Mouse (Mus musculus): ENCODE results near the gene Lrch2. TPM values are rescaled to one million over a fixed set of nuclear protein-coding genes. Genes with fewer than 3 reads are reported as not detected.
"Not testable (repeated sequence)": the region's sequence is repeated elsewhere in the genome, so short reads cannot be mapped to it uniquely, and the experiment has no call there.

The Lrch2 gene
- 15.9 and 18.0 TPM in 2 replicates for polyA plus RNA-seq (2015; fragmentation: Nextera tagmentation; extraction: Ambion mirVana)

DNA sequence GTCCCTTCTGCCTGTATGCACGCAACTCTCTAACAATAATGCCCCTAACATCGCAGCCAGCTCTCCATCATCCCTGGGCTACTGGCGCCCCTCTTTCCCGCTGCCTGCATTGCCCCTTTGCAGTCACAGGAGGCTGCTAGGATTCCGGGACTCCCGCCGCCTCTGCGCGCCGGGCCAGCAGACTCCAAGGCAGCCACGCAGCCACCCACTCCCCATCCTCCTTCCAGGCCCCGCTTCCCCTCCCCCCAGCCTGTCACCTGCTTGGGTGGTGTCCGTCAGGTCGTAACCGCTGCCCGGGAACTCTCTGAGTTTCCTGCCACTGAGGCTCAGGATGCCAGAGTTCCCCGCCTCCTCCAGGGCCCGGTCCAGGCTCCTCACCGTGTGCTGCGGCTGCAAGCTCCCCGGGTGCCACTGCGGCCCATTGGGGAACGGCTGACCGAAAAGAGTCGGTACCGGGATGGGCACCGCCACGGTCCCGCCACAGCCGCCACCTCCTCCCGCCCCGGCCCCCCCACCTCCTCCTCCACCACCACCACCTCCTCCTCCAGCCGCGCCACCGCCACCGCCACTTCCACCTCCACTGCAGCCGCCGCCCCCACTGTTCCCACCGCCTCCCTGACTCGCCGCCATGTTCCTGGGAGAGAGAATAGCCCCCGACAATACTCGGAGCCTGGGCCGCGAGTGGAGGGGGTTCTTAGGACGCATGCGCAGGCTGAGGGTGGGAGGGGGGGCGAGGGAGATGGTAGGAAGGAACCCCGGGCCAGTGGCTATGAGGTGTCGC lies at the start of gene Lrch2:
Gene Lrch2, minus strand, starts transcription at position 661 of the 781 bp plus-strand sequence.
- Histone ChIP-seq H3K4me1 (peaks cover 10% of the 10 kb centered on the region; the same call in 1 of the 2 replicates), H3K27me3 (no peaks in the 10 kb centered on the region), H3K9me3 (no peaks in the 10 kb centered on the region), H3K27ac (replicated peaks) (peak within 1 kb of the TSS; percentile 94), H3K4me3 (peak within 1 kb of the TSS; percentile 61), H3K9ac (replicated peaks) (peak within 1 kb of the TSS; percentile 71), H3K36me3 (no peaks in the 10 kb centered on the region), H3K4me2 (replicated peaks) (peak within 1 kb of the TSS; percentile 44)
- peak; percentile 92 for ATAC-seq (replicated peaks)
- WGBS: 15% methylated on average over 26 of the region's 50 CpGs

DNA sequence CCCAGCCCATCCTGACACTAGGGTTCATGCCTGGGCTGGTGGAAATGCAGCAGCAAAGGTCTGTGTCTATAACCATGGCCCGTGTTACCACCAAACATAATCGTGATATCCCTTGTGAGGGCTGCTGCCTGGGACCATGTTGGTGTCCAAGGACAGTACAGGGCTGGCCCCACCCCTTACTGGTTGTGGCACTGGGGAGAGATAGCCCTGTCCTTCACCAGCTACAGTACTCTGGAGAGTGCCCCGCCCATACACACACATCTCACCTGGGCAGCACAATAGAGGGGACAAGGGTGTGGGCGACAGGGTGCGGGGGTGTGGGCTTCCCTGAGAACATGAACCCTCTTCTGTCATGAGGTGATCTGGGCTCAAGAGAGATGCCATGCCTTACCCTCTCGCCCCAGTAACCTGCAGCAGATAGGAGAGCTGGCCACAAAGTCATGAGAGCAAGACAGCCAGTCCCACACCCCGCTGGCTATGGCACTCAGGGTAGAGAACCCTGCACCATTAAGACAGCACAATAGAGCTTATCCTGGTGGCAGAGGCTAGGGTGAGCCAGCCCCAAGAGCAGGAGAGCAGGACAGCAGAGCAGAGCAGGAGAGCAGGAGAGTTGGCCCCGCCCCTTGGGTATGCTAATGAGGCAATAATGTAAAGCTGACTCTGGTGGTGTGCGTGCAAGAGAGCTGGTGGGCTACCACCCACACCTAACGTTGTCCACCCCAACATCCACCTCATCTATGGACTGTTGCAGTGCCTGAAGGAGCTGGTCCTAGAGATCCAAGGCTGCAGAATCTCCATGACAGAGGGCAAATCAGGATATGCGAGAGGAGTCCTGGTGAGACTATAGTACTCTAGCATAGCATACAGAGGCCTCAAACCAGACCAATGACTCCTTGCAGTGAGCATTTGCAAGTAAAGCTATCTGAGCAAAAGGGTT lies 12.7 kb downstream of the Lrch2 start:
- H3K9ac ChIP-seq (replicated peaks): no peak overlapping the region
- peak; percentile 46; the same call in 1 of the 2 replicates for ATAC-seq (replicated peaks)
- no peaks in the 10 kb centered on the region for H3K4me1 ChIP-seq
- H3K4me3 ChIP-seq: no peak overlapping the region
- H3K36me3 ChIP-seq: no peaks in the 10 kb centered on the region
- H3K9me3 ChIP-seq: no peaks in the 10 kb centered on the region
- no peaks in the 10 kb centered on the region for H3K27me3 ChIP-seq
- 71% methylated on average over 11 of the region's 11 CpGs for WGBS
- no peak overlapping the region for H3K27ac ChIP-seq (replicated peaks)
- H3K4me2 ChIP-seq (replicated peaks): no peak overlapping the region

DNA sequence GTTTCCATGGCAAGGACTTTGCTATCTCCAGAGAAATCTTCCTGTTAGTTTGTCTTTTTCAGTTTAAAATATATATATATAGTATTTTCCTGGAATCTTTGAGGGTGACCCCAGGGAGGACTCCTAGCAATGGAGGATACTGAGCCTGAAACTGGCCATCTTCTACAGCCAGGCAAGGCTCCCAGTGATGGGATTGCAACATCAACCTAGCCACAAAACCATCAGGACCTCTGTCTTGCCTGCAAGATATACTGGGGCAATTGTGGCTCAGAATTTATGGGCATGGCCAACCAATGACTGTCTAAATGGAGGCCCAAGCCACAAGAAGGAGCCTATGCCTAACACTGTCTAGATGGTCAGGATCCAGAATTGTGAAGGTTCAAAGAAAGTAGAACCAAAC lies 15.5 kb downstream of the Lrch2 start:
- H3K4me1 ChIP-seq: no peaks in the 10 kb centered on the region
- no peaks in the 10 kb centered on the region for H3K9me3 ChIP-seq
- H3K4me2 ChIP-seq (replicated peaks): no peak overlapping the region
- H3K27me3 ChIP-seq: no peaks in the 10 kb centered on the region
- no peak for ATAC-seq (replicated peaks)
- no peak overlapping the region for H3K27ac ChIP-seq (replicated peaks)
- H3K4me3 ChIP-seq: no peak overlapping the region
- H3K36me3 ChIP-seq: no peaks in the 10 kb centered on the region
- no peak overlapping the region for H3K9ac ChIP-seq (replicated peaks)

DNA sequence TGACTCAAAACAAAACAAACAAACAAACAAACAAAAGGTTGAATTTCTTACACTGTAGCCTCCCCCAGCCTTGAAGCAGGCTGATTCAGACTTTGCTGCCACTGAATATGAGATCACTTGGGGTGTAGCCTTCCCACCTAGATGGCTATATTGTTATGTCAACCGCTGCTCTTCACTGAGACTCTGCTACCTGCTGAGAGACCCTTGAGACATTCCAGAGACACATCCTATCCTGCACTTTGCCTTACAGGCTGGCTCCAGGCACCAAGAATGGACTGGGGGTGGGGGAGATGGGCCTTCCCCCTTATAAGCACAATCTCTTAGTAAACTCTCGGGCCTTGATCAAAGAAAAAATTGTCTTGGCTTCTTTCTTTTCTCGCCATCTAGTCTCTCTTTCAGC lies 16.8 kb downstream of the Lrch2 start:
- not testable (repeated sequence) for H3K4me1 ChIP-seq; H3K4me3 ChIP-seq; H3K27ac ChIP-seq (replicated peaks); H3K36me3 ChIP-seq; ATAC-seq (replicated peaks); H3K9me3 ChIP-seq; H3K9ac ChIP-seq (replicated peaks); H3K4me2 ChIP-seq (replicated peaks); H3K27me3 ChIP-seq
- 71% methylated on average over 3 of the region's 3 CpGs for whole genome bisulfite sequencing

DNA sequence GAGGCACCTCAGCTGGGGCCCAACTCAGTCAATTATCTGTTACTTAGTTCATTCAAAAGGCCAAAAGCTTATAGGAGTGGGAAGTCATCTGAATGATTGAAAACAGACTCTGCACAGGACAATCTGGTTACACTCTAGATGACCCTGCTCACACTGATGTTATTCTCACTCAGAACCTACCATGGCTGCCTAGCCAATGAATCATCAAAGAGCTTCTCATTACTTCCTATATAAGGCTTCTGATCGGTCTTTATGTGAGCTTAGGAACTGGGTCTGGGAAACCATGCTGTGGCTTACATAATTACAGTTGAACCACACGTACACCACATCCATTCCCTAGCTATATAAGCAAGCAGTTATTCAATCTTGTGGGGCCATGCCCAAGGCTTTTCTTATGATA lies 18.3 kb downstream of the Lrch2 start:
- H3K27ac ChIP-seq (replicated peaks): no peak overlapping the region
- H3K9me3 ChIP-seq: no peaks in the 10 kb centered on the region
- no peak overlapping the region for H3K4me2 ChIP-seq (replicated peaks)
- no peak overlapping the region for H3K4me3 ChIP-seq
- ATAC-seq (replicated peaks): no peak
- H3K36me3 ChIP-seq: no peaks in the 10 kb centered on the region
- 85% methylated on average over 2 of the region's 2 CpGs for WGBS
- H3K27me3 ChIP-seq: no peaks in the 10 kb centered on the region
- H3K9ac ChIP-seq (replicated peaks): no peak overlapping the region
- H3K4me1 ChIP-seq: no peaks in the 10 kb centered on the region

DNA sequence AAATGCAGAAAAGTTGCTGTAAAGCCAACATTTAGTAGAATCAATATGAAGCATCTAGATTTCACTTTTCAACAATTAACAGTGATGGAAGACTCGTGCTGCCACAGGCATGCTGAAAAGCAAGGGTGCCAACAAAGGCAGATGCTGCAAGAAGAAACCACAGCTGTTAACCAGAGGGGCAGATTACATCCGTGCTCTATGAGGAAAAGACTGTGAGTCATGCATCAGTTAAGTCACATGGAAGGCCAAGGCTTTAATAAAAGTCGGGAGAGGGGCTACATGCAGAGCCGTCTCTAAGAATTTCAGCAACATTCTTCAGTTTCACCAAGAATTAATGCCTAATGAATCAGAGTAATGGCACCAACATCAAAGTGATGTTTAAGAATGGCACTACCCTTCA lies 22.2 kb downstream of the Lrch2 start:
- H3K4me3 ChIP-seq: no peak overlapping the region
- no peak overlapping the region for H3K9ac ChIP-seq (replicated peaks)
- no peaks in the 10 kb centered on the region for H3K27me3 ChIP-seq
- H3K27ac ChIP-seq (replicated peaks): no peak overlapping the region
- WGBS: 54% methylated on average over 4 of the region's 4 CpGs
- no peaks in the 10 kb centered on the region for H3K36me3 ChIP-seq
- H3K4me1 ChIP-seq: no peaks in the 10 kb centered on the region
- no peak overlapping the region for H3K4me2 ChIP-seq (replicated peaks)
- no peak for ATAC-seq (replicated peaks)
- H3K9me3 ChIP-seq: no peaks in the 10 kb centered on the region

DNA sequence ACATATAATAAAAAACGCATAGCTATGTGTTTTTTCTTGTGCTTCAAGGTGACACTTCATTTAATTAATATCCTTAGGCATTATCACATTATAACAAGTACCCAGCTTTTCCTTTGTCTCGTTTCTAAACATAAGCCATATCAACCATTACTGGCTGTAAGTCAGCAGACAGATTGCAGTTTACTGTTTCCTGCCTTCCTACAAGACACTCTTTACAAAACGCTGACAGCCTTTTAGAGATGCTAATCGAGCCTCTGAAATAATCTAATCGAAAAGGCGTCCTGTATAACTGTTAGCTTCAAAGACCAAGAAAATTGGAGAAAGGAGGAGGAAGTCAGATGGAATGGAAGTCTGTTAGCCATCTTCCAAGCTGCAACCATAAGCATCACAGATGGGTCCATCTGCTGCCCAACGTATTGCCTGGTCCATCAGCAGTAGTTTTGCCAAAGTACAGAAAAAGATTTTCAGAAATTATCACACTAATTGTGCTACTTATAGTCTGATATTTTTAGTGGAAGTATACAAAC lies 26.2 kb downstream of the Lrch2 start:
- WGBS: 33% methylated on average over 7 of the region's 7 CpGs
- H3K27me3 ChIP-seq: no peaks in the 10 kb centered on the region
- no peak overlapping the region; the same call in 1 of the 2 replicates for H3K27ac ChIP-seq (replicated peaks)
- no peaks in the 10 kb centered on the region for H3K36me3 ChIP-seq
- H3K9ac ChIP-seq (replicated peaks): no peak overlapping the region
- H3K4me3 ChIP-seq: no peak overlapping the region
- H3K9me3 ChIP-seq: no peaks in the 10 kb centered on the region
- no peak overlapping the region for H3K4me2 ChIP-seq (replicated peaks)
- H3K4me1 ChIP-seq: no peaks in the 10 kb centered on the region
- ATAC-seq (replicated peaks): peak; percentile 73

DNA sequence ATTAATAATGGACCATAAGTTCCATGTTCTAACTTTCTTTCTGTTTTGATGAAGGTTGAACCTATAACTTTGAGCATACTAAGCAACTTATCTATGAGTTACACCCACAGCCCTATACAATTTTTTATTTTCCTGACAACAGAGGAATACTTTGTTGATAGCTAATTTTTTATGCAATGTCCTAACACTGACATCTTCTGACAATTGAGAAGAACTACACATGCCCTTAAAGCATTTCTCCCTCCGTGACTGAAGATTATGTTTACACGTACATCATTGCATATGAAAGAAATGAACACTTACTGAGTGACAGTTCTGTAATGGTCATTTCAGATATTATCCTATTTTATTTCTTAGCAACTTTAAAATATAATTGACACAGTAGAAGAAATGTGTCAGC lies 64.3 kb downstream of the Lrch2 start:
- H3K9me3 ChIP-seq: no peaks in the 10 kb centered on the region
- H3K27ac ChIP-seq (replicated peaks): no peak overlapping the region
- no peak overlapping the region for H3K9ac ChIP-seq (replicated peaks)
- H3K4me2 ChIP-seq (replicated peaks): no peak overlapping the region
- no peak overlapping the region for H3K4me3 ChIP-seq
- no peak for ATAC-seq (replicated peaks)
- H3K36me3 ChIP-seq: no peaks in the 10 kb centered on the region
- no peaks in the 10 kb centered on the region for H3K4me1 ChIP-seq
- no peaks in the 10 kb centered on the region for H3K27me3 ChIP-seq
- 68% methylated on average over 2 of the region's 2 CpGs for WGBS

DNA sequence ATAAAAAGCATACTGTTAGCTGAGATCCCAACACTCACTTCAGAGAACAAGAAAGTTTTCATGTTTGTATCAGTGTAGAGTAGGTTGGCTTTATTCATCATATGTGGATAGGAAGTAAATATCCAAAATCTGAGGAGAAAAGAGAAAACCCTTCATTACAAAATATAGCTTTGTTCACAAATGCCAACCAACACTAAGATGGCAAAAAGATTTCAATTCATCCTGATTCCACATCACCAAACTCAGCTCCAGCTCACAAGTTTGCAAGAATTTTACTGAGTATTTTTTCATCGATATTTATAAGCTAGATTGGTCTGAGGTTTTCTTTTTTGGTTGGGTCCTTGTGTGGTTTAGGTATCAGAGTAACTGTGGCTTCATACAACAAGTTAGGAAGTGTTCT lies 100.3 kb downstream of the Lrch2 start, which contains the start of gene Vmn1r239-ps:
Gene Vmn1r239-ps, minus strand, starts transcription at position 101 of the 400 bp plus-strand sequence.
- ATAC-seq (replicated peaks); H3K9me3 ChIP-seq; H3K4me1 ChIP-seq; H3K4me3 ChIP-seq; H3K36me3 ChIP-seq; H3K9ac ChIP-seq (replicated peaks); H3K27ac ChIP-seq (replicated peaks); H3K4me2 ChIP-seq (replicated peaks); H3K27me3 ChIP-seq: not testable (repeated sequence)
- WGBS: 82% methylated on average over 1 of the region's 1 CpGs

DNA sequence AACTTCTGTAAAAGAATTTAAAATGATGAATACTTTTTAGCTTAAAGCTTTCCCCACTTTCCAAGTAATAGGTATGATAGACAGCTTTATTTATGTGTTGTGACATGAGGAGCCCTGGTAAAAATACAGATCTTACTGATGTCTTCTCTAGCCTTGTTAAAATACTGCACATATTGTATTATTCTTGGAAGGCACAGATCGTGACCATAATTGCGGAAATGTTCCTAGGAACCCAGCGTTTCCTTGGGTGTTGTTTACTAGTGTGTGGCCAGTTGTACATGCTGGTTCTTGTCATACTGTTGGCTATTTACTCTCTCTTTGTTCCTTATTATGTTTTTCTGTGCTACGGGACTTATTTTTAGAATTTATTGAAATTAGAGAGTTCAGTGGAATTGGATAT lies 110.5 kb downstream of the Lrch2 start:
- ATAC-seq (replicated peaks): no peak
- Histone ChIP-seq H3K27me3 (no peaks in the 10 kb centered on the region), H3K36me3 (no peaks in the 10 kb centered on the region), H3K4me1 (no peaks in the 10 kb centered on the region), H3K4me2 (replicated peaks) (no peak overlapping the region), H3K4me3 (no peak overlapping the region), H3K27ac (replicated peaks) (no peak overlapping the region), H3K9ac (replicated peaks) (no peak overlapping the region), H3K9me3 (no peaks in the 10 kb centered on the region)
- 82% methylated on average over 4 of the region's 4 CpGs for WGBS

DNA sequence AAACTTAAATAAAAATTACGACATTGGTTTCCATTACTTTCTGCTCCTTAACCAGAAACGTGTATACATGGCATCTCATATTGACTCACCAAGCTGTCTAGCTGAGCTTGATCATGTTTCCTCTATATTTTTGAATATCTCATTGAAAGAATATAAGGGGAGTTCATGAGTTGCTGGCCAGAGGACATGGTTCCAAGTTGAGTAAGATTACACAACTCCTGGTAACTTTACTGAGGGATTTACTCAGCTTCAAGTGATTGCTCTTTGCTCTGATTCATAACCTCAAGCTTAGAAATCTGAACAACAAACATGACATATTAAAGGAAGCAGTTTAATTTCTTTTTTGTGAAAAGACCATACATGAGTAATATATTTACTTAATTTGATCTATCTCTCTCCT lies 118.5 kb downstream of the Lrch2 start:
- H3K36me3 ChIP-seq: no peaks in the 10 kb centered on the region
- H3K9me3 ChIP-seq: no peaks in the 10 kb centered on the region
- no peak overlapping the region for H3K4me2 ChIP-seq (replicated peaks)
- no peaks in the 10 kb centered on the region for H3K27me3 ChIP-seq
- no peak for ATAC-seq (replicated peaks)
- WGBS: 90% methylated on average over 2 of the region's 2 CpGs
- no peak overlapping the region for H3K9ac ChIP-seq (replicated peaks)
- no peak overlapping the region for H3K4me3 ChIP-seq
- no peak overlapping the region for H3K27ac ChIP-seq (replicated peaks)
- H3K4me1 ChIP-seq: no peaks in the 10 kb centered on the region

DNA sequence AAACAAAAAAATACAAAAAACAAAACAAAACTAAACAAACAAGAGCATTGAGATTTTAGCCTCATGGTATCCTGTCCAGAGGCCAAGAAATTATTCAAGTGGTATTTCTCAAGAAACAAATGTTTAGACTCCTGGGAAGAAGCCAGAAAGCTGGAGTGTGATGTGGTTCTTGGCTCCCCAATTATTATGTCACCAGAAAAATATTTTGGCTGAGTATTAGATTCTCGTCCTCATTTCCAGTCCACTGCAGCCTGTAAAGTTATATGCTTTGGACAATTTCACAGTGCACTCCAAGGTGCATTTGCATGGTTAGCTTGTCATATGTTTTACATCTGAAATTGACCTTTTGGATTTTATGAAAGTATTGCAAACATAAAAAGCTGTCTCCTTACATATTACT lies 124.1 kb downstream of the Lrch2 start:
- Histone ChIP-seq H3K4me1 (no peaks in the 10 kb centered on the region), H3K27ac (replicated peaks) (no peak overlapping the region), H3K27me3 (no peaks in the 10 kb centered on the region), H3K4me3 (no peak overlapping the region), H3K4me2 (replicated peaks) (no peak overlapping the region), H3K36me3 (no peaks in the 10 kb centered on the region), H3K9me3 (no peaks in the 10 kb centered on the region), H3K9ac (replicated peaks) (no peak overlapping the region)
- ATAC-seq (replicated peaks): no peak
- WGBS: 48% methylated on average over 1 of the region's 1 CpGs

All from forebrain, embryonic 15.5 days (tissue).